Mouse (Mus musculus): ENCODE measurements around the gene Tmbim4.

DNA sequence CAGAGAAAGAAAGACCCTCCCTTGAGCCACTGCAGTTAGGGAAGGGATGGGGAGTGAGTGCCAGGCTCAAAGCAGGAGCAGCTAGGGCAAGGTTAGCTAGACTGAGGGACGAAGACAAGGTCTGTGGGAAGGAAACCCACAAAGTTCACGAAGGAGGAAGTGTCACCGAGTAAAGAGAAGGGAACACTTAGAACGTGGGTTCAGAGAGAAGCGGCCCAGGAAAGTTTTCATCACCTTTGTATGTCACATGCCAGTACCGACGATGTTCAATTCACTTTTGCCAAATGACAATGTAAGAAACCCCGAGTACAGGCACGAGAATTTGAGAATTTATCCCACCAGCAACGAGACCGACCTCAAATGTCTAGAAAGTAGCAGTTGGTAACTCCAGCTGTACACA is 12.1 kb upstream of the Tmbim4 start:
- TF ChIP-seq TAL1 (conservative IDR thresholded peaks at IDR 0.05; ENCODE audit: low read depth, low read length) (no peak), GATA1 (IDR thresholded peaks at IDR 0.05; ENCODE audit: borderline replicate concordance, low read length) (no peak), CTCF (IDR thresholded peaks at IDR 0.05; ENCODE audit: low read depth, low read length) (no peak), POLR2AphosphoS5 (IDR thresholded peaks at IDR 0.05; ENCODE audit: insufficient replicate concordance, low read depth, low read length) (no peak)

Data from G1E (cell line).